Mouse (Mus musculus) midbrain, postnatal 0 days (tissue): ENCODE results near the gene Acad12. TPM values are rescaled to one million over a fixed set of nuclear protein-coding genes. Genes with fewer than 3 reads are reported as not detected.
"Not testable (repeated sequence)": the region's sequence is repeated elsewhere in the genome, so short reads cannot be mapped to it uniquely, and the experiment has no call there.

ENCODE experiments used
- ATAC-seq: fragments of 200-750 bp; cut with Nextera tagmentation; 2 replicates; pipeline ENCODE4 v1.8.0; 2017; ENCODE audit warnings: moderate number of reproducible peaks, mild to moderate bottlenecking, moderate TSS enrichment, moderate library complexity; ENCODE audit not compliant: low FRiP score
- DNase-seq: peaks from one replicate; pipeline ENCODE4 v3.0.0-alpha.2; 2015; ENCODE audit warnings: low spot score
- H3K27ac ChIP-seq: fragments of 300-500 bp; sonication (generic); 2 replicates; pipeline ENCODE4 v1.5.1; 2014; ENCODE audit warnings: low read depth, mild to moderate bottlenecking, low read length, mixed read lengths
- H3K27me3 ChIP-seq: fragments of 300-500 bp; sonication (generic); 2 replicates; pipeline ENCODE4 v1.6.1; 2014; ENCODE audit warnings: low read length, control low read depth, mixed read lengths; ENCODE audit not compliant: insufficient read depth
- H3K36me3 ChIP-seq: fragments of 300-500 bp; sonication (generic); 2 replicates; pipeline ENCODE4 v1.6.1; 2014; ENCODE audit warnings: low read length, control low read depth, mixed read lengths; ENCODE audit not compliant: insufficient read depth
- H3K4me1 ChIP-seq: fragments of 300-500 bp; sonication (generic); 2 replicates; pipeline ENCODE4 v1.6.1; 2014; ENCODE audit warnings: mild to moderate bottlenecking, control low read depth, antibody characterized with exemption, low read length, mixed read lengths; ENCODE audit not compliant: insufficient read depth
- H3K4me2 ChIP-seq: fragments of 300-500 bp; sonication (generic); 2 replicates; pipeline ENCODE4 v1.6.1; 2014; ENCODE audit warnings: low read depth, mild to moderate bottlenecking, low read length, mixed read lengths; ENCODE audit not compliant: poor library complexity, severe bottlenecking
- H3K4me3 ChIP-seq: fragments of 300-500 bp; sonication (generic); 2 replicates; pipeline ENCODE4 v1.5.1; 2014; ENCODE audit warnings: low read depth, mild to moderate bottlenecking, low read length, moderate library complexity
- H3K9ac ChIP-seq: fragments of 300-500 bp; sonication (generic); replicated peaks from 2 replicates; pipeline ENCODE4 v1.6.1; 2014; ENCODE audit warnings: mild to moderate bottlenecking, low read length, moderate library complexity, mixed read lengths; ENCODE audit not compliant: poor library complexity, severe bottlenecking
- H3K9me3 ChIP-seq: fragments of 300-500 bp; sonication (generic); 2 replicates; pipeline ENCODE4 v1.6.1; 2016; ENCODE audit warnings: low read length, control low read depth
- CTCF ChIP-seq: IDR thresholded peaks from 2 replicates; pipeline ENCODE4 v1.5.1; 2016; ENCODE audit warnings: antibody characterized with exemption, mild to moderate bottlenecking
- WGBS: fragments of 180-500 bp; shearing (Covaris S2); extraction: QIAGEN DNeasy Blood & Tissue Kit; methylation state at CpG from one replicate; pipeline ENCODE4 v1.1.7; 2014; 5-methylcytosine and 5-hydroxymethylcytosine counted together
- polyA plus RNA-seq: library from polyadenylated mRNA; unstranded; fragments of >200 nt; fragmentation: Nextera tagmentation; extraction: Ambion mirVana; gene quantifications from 2 replicates; pipeline ENCODE4 v1.2.1, GENCODE M21; 2015
- total RNA-seq: library from RNA; depleted of rRNA; stranded (reverse); fragments of >200 nt; gene quantifications from 2 replicates; pipeline ENCODE4 v1.2.3, GENCODE M21; 2014

Acad12 gene
- total and polyA plus RNA-seq, 2 experiments from 2014 or later: 2.1 TPM

DNA sequence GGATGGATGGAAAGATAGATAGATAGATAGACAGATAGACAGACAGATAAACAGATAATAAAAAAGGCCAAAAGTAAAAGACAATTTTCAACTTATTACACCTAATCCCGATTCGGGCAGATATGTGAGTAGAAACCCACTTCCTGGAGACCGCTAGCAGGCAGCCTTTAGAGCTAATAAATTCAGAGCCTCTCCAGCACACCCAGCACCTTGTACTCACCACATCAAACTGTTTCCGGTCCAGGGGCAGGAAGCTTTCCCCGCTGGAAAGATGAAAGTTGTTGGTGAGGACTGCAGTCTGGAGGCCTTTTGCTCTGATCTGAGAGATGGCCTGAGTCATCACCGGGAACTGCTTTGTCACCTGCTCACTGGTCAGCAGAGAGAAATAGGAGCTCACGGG is 30.4 kb upstream of the Acad12 start:
- no peak overlapping the region for H3K27ac ChIP-seq
- no peaks in the 10 kb centered on the region for H3K36me3 ChIP-seq
- ATAC-seq (no peak), DNase-seq (no peak)
- WGBS: 80% methylated on average over 7 of the region's 7 CpGs
- TF ChIP-seq CTCF: no peak
- no peaks in the 10 kb centered on the region for H3K9me3 ChIP-seq
- H3K27me3 ChIP-seq: no peaks in the 10 kb centered on the region
- H3K4me2 ChIP-seq: no peak overlapping the region
- no peak overlapping the region for H3K9ac ChIP-seq
- no peaks in the 10 kb centered on the region for H3K4me1 ChIP-seq
- no peak overlapping the region for H3K4me3 ChIP-seq

DNA sequence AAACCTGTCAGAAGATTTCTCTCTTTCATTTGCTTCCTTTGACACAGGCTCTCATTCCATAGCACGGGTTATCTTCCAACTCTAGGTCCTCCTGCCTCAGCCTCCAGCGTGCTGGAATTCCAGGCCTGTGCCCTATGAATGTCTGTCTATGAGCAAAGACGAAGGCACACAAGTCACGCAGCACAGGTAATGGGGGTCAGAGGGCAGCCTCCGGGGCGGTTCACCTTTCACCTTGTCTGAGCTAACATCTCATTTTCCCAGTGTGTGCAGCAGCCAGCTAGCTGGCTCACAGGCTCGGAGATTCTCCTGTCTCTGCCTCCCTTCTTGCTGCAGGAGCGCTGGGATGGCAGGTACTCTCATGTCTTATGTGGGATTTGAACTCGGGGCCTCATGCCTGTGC is 20.9 kb upstream of the Acad12 start:
- 91% methylated on average over 9 of the region's 9 CpGs for WGBS
- no peak for TF ChIP-seq CTCF
- Histone ChIP-seq H3K4me1 (no peaks in the 10 kb centered on the region), H3K9ac (no peak overlapping the region), H3K9me3 (no peaks in the 10 kb centered on the region), H3K4me2 (no peak overlapping the region), H3K27me3 (no peaks in the 10 kb centered on the region), H3K36me3 (no peaks in the 10 kb centered on the region), H3K4me3 (no peak overlapping the region), H3K27ac (no peak overlapping the region)
- no peak for ATAC-seq
- DNase-seq: no peak

DNA sequence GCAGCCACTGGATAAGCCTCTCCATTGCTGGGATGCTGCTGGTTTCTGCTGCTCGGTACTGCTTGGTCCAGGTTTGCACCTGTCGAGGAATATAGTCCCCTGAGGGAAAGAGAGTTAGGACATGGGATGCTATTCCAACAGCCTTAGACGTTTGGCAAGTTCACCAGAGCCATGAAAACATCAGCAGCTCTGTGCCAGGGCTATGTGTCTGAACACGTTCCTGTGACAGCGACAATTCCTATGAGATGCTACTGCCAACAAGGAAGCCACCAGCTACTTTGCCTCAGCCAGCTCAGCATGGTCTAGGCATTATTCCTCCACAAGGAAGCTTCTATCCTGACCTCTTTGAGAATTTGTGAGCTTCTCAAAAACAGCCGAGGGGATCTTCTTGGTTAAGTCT is 18.6 kb upstream of the Acad12 start:
- H3K9ac ChIP-seq: no peak overlapping the region
- H3K4me3 ChIP-seq: no peak overlapping the region
- no peaks in the 10 kb centered on the region for H3K9me3 ChIP-seq
- H3K36me3 ChIP-seq: no peaks in the 10 kb centered on the region
- H3K27me3 ChIP-seq: no peaks in the 10 kb centered on the region
- no peak overlapping the region for H3K27ac ChIP-seq
- no peaks in the 10 kb centered on the region for H3K4me1 ChIP-seq
- ATAC-seq (no peak), DNase-seq (no peak)
- 83% methylated on average over 6 of the region's 6 CpGs for WGBS
- no peak for TF ChIP-seq CTCF
- H3K4me2 ChIP-seq: no peak overlapping the region

DNA sequence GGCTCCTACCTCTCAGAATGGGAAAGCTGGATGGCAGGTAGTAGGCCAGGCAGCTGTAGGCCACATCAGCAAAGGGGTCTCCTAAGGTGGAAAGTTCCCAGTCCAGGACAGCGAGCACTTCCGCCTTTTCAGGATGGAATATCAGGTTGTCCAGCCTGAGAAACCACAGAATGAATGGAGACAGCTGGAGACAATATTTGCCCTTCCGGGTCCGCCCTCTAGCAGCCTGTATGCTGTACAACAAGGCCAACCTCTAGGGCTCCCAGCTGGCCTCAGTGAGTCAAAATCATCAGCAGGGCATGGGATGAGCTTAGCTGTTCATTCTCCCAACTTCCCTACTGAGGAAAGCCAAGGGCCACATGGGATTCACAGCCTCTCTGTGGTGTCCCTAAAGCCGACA is 15.9 kb upstream of the Acad12 start:
- Histone ChIP-seq H3K4me2 (no peak overlapping the region), H3K36me3 (no peaks in the 10 kb centered on the region), H3K9ac (no peak overlapping the region), H3K9me3 (no peaks in the 10 kb centered on the region), H3K4me1 (no peaks in the 10 kb centered on the region), H3K4me3 (no peak overlapping the region), H3K27ac (no peak overlapping the region), H3K27me3 (no peaks in the 10 kb centered on the region)
- no peak for ATAC-seq
- no peak for DNase-seq
- no peak for TF ChIP-seq CTCF
- WGBS: 91% methylated on average over 5 of the region's 5 CpGs

DNA sequence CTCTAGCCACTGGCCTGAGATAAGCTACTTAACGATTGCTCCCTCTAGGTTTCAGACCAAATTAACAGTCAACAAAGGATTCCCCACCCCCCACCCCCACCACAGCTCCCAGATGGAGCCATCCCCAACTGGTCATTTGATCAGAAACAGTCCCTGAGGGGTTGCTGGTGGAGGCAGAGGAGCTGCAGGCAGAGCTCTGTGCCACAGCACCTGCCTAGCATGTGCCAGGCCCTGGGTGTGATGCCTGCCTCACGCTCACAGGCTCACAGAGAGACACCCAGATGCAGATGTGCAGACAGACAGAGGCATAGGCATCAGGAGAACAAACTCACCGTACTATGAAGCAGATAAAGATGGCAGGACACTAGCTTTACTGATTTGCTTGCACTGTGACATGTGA is 14.1 kb upstream of the Acad12 start:
- H3K4me1 ChIP-seq: no peaks in the 10 kb centered on the region
- no peak for ATAC-seq
- no peaks in the 10 kb centered on the region for H3K36me3 ChIP-seq
- H3K9me3 ChIP-seq: no peaks in the 10 kb centered on the region
- H3K4me3 ChIP-seq: no peak overlapping the region
- no peak for TF ChIP-seq CTCF
- H3K4me2 ChIP-seq: no peak overlapping the region
- H3K27me3 ChIP-seq: no peaks in the 10 kb centered on the region
- no peak for DNase-seq
- no peak overlapping the region for H3K9ac ChIP-seq
- 26% methylated on average over 3 of the region's 3 CpGs for WGBS
- no peak overlapping the region for H3K27ac ChIP-seq

DNA sequence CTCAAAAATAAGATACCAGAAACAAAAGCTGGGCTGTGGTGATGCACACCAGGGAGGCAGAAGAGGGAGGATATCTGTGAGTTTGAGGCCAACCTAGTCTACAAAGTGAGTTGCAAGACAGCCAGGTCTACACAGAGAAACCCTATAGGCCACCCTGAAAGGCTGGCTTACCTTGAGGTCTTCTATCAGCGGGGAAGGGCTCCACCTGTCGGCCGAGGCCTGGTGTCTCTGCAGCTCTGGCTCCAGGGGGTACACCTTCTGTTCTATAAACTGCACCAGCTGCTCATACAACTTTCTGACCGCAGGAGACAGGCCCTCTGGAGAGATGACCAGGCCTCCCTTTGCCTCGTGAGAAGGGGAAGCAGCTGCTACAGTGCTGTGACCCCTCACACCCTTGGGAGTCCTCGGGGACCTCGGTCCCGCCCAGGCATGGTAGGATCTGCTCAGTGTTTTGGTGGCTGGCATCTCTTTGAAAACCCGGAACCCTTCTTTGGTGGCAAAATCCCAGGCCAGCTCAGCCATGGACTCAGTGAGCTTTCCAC is 12.4 kb upstream of the Acad12 start:
- WGBS: 55% methylated on average over 8 of the region's 9 CpGs
- ATAC-seq, DNase-seq, H3K4me2 ChIP-seq, H3K4me3 ChIP-seq, H3K4me1 ChIP-seq, H3K9me3 ChIP-seq, H3K36me3 ChIP-seq, H3K27ac ChIP-seq, H3K27me3 ChIP-seq, H3K9ac ChIP-seq: not testable (repeated sequence)
